Mouse (Mus musculus) R1 (cell line): ENCODE measurements around the gene Ctnna2.

ENCODE experiments used
- DNase-seq: peaks from one replicate; pipeline ENCODE4 v3.0.0-alpha.2; 2018; ENCODE audit warnings: low read depth, low spot score

The Ctnna2 gene

DNA sequence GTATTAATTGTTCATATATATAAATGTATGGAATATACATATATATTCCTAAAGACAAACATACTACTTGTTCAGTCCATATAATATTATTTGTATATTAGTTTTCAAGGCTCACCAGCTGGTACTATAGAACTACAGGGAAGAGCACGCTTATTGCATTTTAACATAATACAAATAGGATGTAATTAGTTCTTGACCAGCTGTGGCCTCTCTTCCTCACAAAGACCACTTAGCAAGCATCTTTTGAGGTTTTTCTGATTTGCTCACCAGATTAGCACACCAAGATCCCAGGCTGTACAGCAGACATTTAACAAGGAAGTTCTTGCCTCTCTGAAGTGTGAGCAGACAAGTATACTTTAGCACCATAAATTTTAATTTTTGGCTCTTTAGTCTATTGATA lies 152.0 kb downstream of the Ctnna2 start:
- no peak for DNase-seq

- peak; percentile 9 for DNase-seq
Observed at GRCm38 (mm10) chr6:77817116-77817515, 162.4 kb downstream of the Ctnna2 start.

DNA sequence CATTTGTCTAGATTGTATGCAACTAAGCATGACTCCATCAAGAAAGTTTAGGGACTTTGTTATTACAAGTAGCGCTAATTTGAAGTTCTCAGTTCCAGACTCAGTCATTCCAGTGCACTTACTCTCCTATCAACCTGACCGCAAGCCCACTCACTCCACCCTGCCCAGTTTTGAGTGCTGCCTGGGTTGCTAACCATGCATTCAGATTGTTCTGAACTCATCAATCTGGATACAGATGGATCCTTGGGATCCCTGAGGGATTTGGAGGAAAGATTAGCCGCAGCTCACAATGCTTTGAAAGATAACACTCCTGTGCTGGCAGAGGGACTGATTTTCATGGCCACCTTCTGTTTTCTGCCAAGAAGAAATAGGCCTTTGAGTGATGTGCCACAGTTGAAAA lies 168.5 kb downstream of the Ctnna2 start:
- DNase-seq: no peak

DNA sequence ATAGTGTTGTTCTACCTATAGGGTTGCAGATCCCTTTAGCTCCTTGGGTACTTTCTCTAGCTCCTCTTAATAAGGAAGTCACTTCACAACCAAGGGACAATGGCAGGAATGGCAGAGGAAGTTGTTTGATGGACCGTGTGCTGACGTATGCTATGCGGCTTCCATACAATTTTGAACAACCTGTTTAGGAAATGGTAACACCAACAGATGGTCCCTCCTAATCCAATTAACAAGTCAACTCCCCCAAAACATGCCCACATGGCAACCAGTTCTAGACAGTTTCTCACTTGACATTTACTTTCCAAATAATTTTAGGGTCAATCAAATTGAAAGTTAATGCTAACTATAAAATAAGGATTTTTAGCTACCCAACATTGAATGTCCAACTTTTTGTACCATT lies 176.9 kb downstream of the Ctnna2 start:
- no peak for DNase-seq

- no peak for DNase-seq
Observed at GRCm38 (mm10) chr6:77783342-77783741, 196.2 kb downstream of the Ctnna2 start.

DNA sequence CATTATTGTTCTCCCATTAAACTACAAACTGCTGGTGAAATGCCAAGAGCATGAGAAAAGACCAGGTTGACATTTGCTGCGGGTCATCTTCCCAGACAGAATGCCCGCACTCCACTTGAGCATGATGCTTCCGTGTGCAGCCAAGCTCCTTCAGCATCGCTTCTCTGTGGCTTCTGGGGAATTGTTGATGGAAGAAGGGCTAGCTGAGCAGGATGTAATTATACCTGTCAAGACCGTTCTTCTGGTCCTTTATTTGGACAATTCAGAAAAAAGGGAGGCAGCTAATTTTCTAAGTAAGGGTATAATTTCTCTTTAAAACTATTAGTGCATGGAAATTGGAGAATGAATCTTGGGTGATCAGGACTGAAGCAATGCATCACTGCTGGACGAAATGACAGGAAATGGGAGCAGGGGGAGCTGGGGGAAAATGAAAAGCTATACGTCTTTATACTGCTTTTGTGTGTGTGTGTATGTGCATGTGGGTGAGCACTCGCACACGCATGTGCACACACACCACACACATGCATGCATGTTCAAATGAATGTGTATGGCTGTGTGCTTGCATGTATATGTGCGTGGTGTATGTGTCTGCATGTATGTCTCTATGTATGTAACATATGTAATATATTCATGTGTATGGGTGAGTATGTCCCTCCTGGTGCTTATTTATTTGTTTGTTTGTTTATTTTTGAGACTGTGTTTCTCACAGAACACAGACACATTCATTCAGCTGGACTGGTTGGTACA lies 211.0 kb downstream of the Ctnna2 start:
- no peak for DNase-seq

- no peak for DNase-seq
Observed at GRCm38 (mm10) chr6:77758164-77758563, 221.3 kb downstream of the Ctnna2 start.

GRCm38 (mm10) chr6:77745426-77745825 lies 234.1 kb downstream of the Ctnna2 start:
- no peak for DNase-seq

GRCm38 (mm10) chr6:77743651-77744050 lies 235.8 kb downstream of the Ctnna2 start:
- DNase-seq: no peak

DNA sequence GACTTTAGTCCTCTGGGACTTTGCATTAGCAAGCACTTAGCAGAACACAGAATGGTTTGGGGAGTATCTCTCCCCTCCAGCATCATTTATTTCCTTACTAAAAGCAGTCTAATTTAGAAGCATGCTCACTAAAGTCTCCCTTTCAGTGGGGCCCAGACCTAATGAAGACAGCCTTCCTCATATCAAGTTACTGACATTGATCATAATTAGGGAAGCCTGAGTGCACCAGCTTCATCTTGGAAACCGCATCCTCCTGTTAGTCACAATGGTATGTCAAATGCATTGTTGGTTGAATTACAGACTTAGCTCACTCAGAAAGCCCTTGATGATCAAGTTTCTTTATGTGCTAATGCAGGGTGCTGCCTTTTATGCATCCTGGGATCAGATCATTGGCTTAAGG lies 236.5 kb downstream of the Ctnna2 start:
- no peak for DNase-seq

GRCm38 (mm10) chr6:77738640-77739039 lies 240.9 kb downstream of the Ctnna2 start:
- DNase-seq: no peak

GRCm38 (mm10) chr6:77724952-77725299 lies 254.6 kb downstream of the Ctnna2 start:
- no peak for DNase-seq

- DNase-seq: no peak
Observed at GRCm38 (mm10) chr6:77724042-77724951, 255.2 kb downstream of the Ctnna2 start.

DNA sequence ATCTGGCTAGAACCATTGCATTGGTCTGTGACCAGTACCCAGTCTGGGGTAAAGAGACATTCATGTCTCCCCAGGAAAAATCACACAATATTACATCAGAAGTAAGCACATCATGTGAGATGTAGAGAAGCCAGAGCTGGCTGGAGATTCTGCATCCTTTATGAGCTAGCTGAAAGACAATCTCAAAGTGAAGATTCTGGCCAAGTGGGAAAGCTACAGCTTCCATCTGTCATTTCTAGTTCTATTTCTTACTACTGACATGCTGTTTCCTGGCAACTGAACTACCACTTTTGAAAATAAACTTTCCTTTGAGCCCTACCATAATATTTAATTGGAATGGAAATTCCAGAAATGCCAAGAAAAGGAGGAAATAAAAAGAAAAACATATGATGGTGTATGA lies 285.4 kb downstream of the Ctnna2 start:
- DNase-seq: no peak

- no peak for DNase-seq
Observed at GRCm38 (mm10) chr6:77687173-77687572, 292.3 kb downstream of the Ctnna2 start.

DNA sequence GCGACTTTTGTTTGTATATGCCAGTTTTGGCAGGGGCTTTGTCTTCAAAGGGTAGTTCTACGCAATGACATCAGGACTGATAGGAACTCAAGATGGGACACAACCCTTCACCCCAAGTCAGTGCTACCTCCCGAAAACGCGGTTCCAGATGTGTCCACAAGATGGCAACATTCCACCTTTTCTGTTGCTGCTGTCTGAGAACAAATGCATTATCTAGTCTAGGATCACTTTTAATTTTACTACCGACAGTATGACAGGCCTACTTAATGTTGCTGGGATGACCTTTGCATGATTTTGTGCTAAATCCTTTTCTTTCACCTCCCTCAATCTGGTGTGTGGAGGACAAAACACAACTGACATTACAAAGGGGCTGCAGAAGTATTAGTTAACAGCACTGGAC lies 329.4 kb downstream of the Ctnna2 start:
- DNase-seq: peak; percentile 54

DNA sequence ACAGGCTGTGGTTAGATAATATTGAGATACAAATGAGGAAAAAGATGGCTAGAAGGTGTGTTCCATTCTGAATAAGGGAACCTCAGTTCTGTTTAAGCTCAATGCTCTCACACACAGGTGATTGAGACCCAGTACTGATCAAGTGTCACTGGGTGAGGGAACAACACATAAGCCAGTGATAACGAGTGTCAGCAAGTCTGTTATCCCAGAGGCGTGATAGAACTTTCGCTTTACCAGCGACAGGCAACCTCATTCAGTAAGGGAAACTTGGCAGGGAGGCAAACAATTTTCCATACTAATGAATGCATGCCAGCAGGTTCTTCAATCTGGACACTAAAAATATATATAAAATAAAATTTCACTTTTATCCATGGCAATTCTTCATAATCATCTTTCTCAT lies 334.9 kb downstream of the Ctnna2 start:
- DNase-seq: no peak

- DNase-seq: no peak
Observed at GRCm38 (mm10) chr6:77638784-77639183, 340.7 kb downstream of the Ctnna2 start.

GRCm38 (mm10) chr6:77633997-77634396 lies 345.5 kb downstream of the Ctnna2 start:
- DNase-seq: peak; percentile 56

- DNase-seq: peak; percentile 55
Observed at GRCm38 (mm10) chr6:77628573-77629192, 350.8 kb downstream of the Ctnna2 start.

GRCm38 (mm10) chr6:77604642-77605392 lies 374.7 kb downstream of the Ctnna2 start:
- no peak for DNase-seq

DNA sequence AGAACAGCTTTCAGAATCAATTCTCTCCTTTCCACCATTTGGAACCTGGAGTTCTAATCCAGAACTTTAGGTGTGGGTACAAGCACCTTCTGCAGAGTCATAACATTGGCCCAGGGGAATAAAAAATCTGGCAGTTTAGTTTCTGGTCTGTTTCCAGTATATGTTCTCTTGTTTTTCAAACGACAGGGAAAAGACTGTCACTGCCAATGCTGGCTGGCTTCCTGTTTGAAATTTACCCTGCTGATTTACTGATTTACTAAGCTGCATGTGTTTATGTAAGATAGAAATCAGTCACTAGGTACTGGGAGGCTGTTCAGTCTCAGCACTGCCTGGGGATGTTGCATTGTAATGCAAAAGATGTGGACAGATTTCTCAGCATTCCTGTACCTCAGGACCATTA lies 375.6 kb downstream of the Ctnna2 start:
- peak; percentile 25 for DNase-seq
